8 mouse cellular contexts compared by ENCODE assay signal in the genomic region with DNA sequence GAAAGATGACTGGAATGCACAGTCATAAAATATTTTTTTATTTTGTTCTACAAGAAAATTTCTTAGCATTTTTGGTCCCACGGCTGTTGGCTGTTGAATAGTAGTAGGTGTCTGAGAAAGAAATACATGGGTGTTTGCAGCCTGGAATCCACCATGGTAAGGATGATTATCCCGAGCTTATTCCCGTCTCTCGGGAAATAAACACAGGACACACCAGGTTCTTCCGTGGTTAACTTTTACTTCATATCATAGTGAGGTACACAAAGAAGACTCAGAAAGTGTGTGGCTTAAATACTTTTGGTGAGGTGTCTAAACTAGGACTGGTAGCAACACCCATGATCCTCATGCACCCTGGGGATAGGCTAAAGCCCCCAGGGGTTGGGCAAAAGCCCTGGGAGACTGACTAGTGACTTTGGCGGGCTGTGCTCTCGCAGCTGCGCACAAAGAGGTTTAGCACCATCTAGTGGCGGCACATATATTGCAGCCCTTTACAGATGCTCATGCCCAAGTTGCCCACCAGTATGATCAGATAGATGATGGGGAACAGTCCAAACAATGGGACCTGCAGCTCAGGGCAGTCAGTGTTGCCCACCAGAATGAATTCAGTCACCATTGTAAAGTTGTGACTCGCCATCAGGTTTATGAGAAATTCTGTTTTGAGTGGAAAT. TPM values are rescaled to one million over a fixed set of nuclear protein-coding genes. Genes with fewer than 3 reads are reported as not detected.
DNase-seq lines count a peak whose midpoint lies in the region; ATAC-seq lines count a peak whose summit lies in the region.
"Had no signal": no experiment of that assay in that cellular context is flagged by ENCODE, and none has a peak within 500 bp of the region (broad histone marks: within the 10 kb centered on the region; RNA-seq: fewer than 3 reads in every experiment).

No protein-coding gene starts in this region.

- DNase-seq in cerebellum, adult 9-11 months: peak; percentile 5
- DNase-seq in frontal cortex, postnatal 25 days (ENCODE audit: low spot score in 2 of 2): peak; percentile 36 to 50
- peak; percentile 32 to 65 for DNase-seq in left cerebral cortex, postnatal 14 days (ENCODE audit: low spot score in 2 of 2)

- ATAC-seq in activated CD4-positive, CD25-positive, alpha-beta regulatory T cell, adult 4 months: peak; percentile 43
- ATAC-seq in intestine, embryonic 15.5 days: peak; percentile 39; the same call in 1 of the 2 replicates
- ATAC-seq in midbrain, embryonic 12.5 days (ENCODE audit: low FRiP score, low read depth): peak; percentile 85
- ATAC-seq in stomach, embryonic 15.5 days (ENCODE audit: insufficient read depth, low FRiP score, low read depth): no peak

- H3K36me3 ChIP-seq in intestine, embryonic 15.5 days: no peaks in the 10 kb centered on the region
- H3K36me3 ChIP-seq in midbrain, embryonic 12.5 days: no peaks in the 10 kb centered on the region
- H3K36me3 ChIP-seq in stomach, embryonic 15.5 days: no peaks in the 10 kb centered on the region

- no peaks in the 10 kb centered on the region for H3K9me3 ChIP-seq in intestine, embryonic 15.5 days
- H3K9me3 ChIP-seq in midbrain, embryonic 12.5 days: no peaks in the 10 kb centered on the region
- H3K9me3 ChIP-seq in stomach, embryonic 15.5 days: no peaks in the 10 kb centered on the region

- H3K27ac ChIP-seq in intestine, embryonic 15.5 days: no peak overlapping the region
- H3K27ac ChIP-seq in midbrain, embryonic 12.5 days (replicated peaks): no peak overlapping the region
- no peak overlapping the region for H3K27ac ChIP-seq in stomach, embryonic 15.5 days

- 31% methylated on average over 10 of the region's 10 CpGs for WGBS in intestine, embryonic 15.5 days
- 40% methylated on average over 10 of the region's 10 CpGs for WGBS in midbrain, embryonic 12.5 days
- WGBS in stomach, embryonic 15.5 days: 29% methylated on average over 10 of the region's 10 CpGs

- intact Hi-C loops in left cerebral cortex, postnatal 14 days (cut with DNase I): loop anchor here (5.0 kb wide), 1 partner anchor 737 kb away; no protein-coding TSS in a partner anchor

- H3K4me3 ChIP-seq in intestine, embryonic 15.5 days (replicated peaks): no peak overlapping the region
- H3K4me3 ChIP-seq in midbrain, embryonic 12.5 days: no peak overlapping the region
- H3K4me3 ChIP-seq in stomach, embryonic 15.5 days (replicated peaks): no peak overlapping the region; the same call in 1 of the 2 replicates

- H3K4me1 ChIP-seq in intestine, embryonic 15.5 days (replicated peaks): no peaks in the 10 kb centered on the region
- H3K4me1 ChIP-seq in midbrain, embryonic 12.5 days: no peaks in the 10 kb centered on the region
- H3K4me1 ChIP-seq in stomach, embryonic 15.5 days: no peaks in the 10 kb centered on the region

- no peak overlapping the region for H3K9ac ChIP-seq in intestine, embryonic 15.5 days
- no peak overlapping the region for H3K9ac ChIP-seq in midbrain, embryonic 12.5 days (replicated peaks)
- H3K9ac ChIP-seq in stomach, embryonic 15.5 days: no peak overlapping the region

- peak overlapping the region; percentile 35; the same call in 1 of the 2 replicates for H3K4me2 ChIP-seq in intestine, embryonic 15.5 days (replicated peaks)
- H3K4me2 ChIP-seq in midbrain, embryonic 12.5 days (replicated peaks): no peak overlapping the region
- H3K4me2 ChIP-seq in stomach, embryonic 15.5 days: peak overlapping the region; percentile 38

- no peaks in the 10 kb centered on the region for H3K27me3 ChIP-seq in intestine, embryonic 15.5 days (replicated peaks)
- no peaks in the 10 kb centered on the region for H3K27me3 ChIP-seq in midbrain, embryonic 12.5 days
- H3K27me3 ChIP-seq in stomach, embryonic 15.5 days (replicated peaks): no peaks in the 10 kb centered on the region

RNA-seq across cellular contexts. Expression of a gene that starts 8.5 kb away (rescaled TPM):
- polyA plus RNA-seq in activated CD4-positive, CD25-positive, alpha-beta regulatory T cell, adult 4 months (2017; shearing (Covaris generic)): not detected
- polyA plus RNA-seq in intestine, embryonic 15.5 days (2015; fragmentation: Nextera tagmentation; extraction: Ambion mirVana): not detected in 2 replicates
- not detected for total RNA-seq in left cerebral cortex, postnatal 14 days (2021)
- polyA plus RNA-seq in midbrain, embryonic 12.5 days (2016; fragmentation: Nextera tagmentation; extraction: Ambion mirVana): not detected in 2 replicates
- not detected in 2 replicates for polyA plus RNA-seq in stomach, embryonic 15.5 days (2015; fragmentation: Nextera tagmentation; extraction: Ambion mirVana)
- total RNA-seq: gastrocnemius, postnatal 36 days had no signal

RNA-seq across cellular contexts. Expression of a gene that starts 14.2 kb away (rescaled TPM):
- polyA plus RNA-seq in activated CD4-positive, CD25-positive, alpha-beta regulatory T cell, adult 4 months (2017; shearing (Covaris generic)): not detected
- polyA plus RNA-seq in intestine, embryonic 15.5 days (2015; fragmentation: Nextera tagmentation; extraction: Ambion mirVana): not detected in 2 replicates
- total RNA-seq in left cerebral cortex, postnatal 14 days (2021): not detected
- not detected in 2 replicates for polyA plus RNA-seq in midbrain, embryonic 12.5 days (2016; fragmentation: Nextera tagmentation; extraction: Ambion mirVana)
- not detected in 2 replicates for polyA plus RNA-seq in stomach, embryonic 15.5 days (2015; fragmentation: Nextera tagmentation; extraction: Ambion mirVana)
- total RNA-seq: gastrocnemius, postnatal 36 days had no signal

RNA-seq across cellular contexts. Expression of a gene that starts 22.6 kb away (rescaled TPM):
- polyA plus RNA-seq in activated CD4-positive, CD25-positive, alpha-beta regulatory T cell, adult 4 months (2017; shearing (Covaris generic)): not detected
- polyA plus RNA-seq in intestine, embryonic 15.5 days (2015; fragmentation: Nextera tagmentation; extraction: Ambion mirVana): not detected in 2 replicates
- total RNA-seq in left cerebral cortex, postnatal 14 days (2021): not detected
- polyA plus RNA-seq in midbrain, embryonic 12.5 days (2016; fragmentation: Nextera tagmentation; extraction: Ambion mirVana): not detected in 2 replicates
- polyA plus RNA-seq in stomach, embryonic 15.5 days (2015; fragmentation: Nextera tagmentation; extraction: Ambion mirVana): not detected in 2 replicates
- total RNA-seq: gastrocnemius, postnatal 36 days had no signal

RNA-seq across cellular contexts. Expression of a gene that starts 38.0 kb away (rescaled TPM):
- polyA plus RNA-seq in activated CD4-positive, CD25-positive, alpha-beta regulatory T cell, adult 4 months (2017; shearing (Covaris generic)): not detected
- not detected in 2 replicates for polyA plus RNA-seq in intestine, embryonic 15.5 days (2015; fragmentation: Nextera tagmentation; extraction: Ambion mirVana)
- total RNA-seq in left cerebral cortex, postnatal 14 days (2021): not detected
- polyA plus RNA-seq in midbrain, embryonic 12.5 days (2016; fragmentation: Nextera tagmentation; extraction: Ambion mirVana): not detected in 2 replicates
- not detected in 2 replicates for polyA plus RNA-seq in stomach, embryonic 15.5 days (2015; fragmentation: Nextera tagmentation; extraction: Ambion mirVana)
- total RNA-seq: gastrocnemius, postnatal 36 days had no signal

RNA-seq across cellular contexts. Expression of a gene that starts 43.7 kb away (rescaled TPM):
- polyA plus RNA-seq in activated CD4-positive, CD25-positive, alpha-beta regulatory T cell, adult 4 months (2017; shearing (Covaris generic)): not detected
- not detected in 2 replicates for polyA plus RNA-seq in intestine, embryonic 15.5 days (2015; fragmentation: Nextera tagmentation; extraction: Ambion mirVana)
- total RNA-seq in left cerebral cortex, postnatal 14 days (2021): not detected
- polyA plus RNA-seq in midbrain, embryonic 12.5 days (2016; fragmentation: Nextera tagmentation; extraction: Ambion mirVana): not detected in 2 replicates
- polyA plus RNA-seq in stomach, embryonic 15.5 days (2015; fragmentation: Nextera tagmentation; extraction: Ambion mirVana): not detected in 2 replicates
- total RNA-seq: gastrocnemius, postnatal 36 days had no signal
